Mouse (Mus musculus): ENCODE data around the gene C7. TPM values are rescaled to one million over a fixed set of nuclear protein-coding genes. Genes with fewer than 3 reads are reported as not detected.
"Not testable (repeated sequence)": the region's sequence is repeated elsewhere in the genome, so short reads cannot be mapped to it uniquely, and the experiment has no call there.

The C7 gene
- 1 to 10 TPM; 1.6 to 2.3 TPM for total RNA-seq (2021)

GRCm38 (mm10) chr15:5063635-5064034, at the start of gene C7:
C7 (minus strand) TSS chr15:5063740.
- intact Hi-C loops (cut with DNase I), result no loop called here
- DNase-seq (ENCODE audit: low spot score), result no peak

GRCm38 (mm10) chr15:5112651-5113050, 49.1 kb upstream of the C7 start:
- intact Hi-C loops (cut with DNase I), result no loop called here
- no peak for DNase-seq (ENCODE audit: low spot score)

GRCm38 (mm10) chr15:5108655-5109040, 45.1 kb upstream of the C7 start:
- intact Hi-C loops (cut with DNase I), result loop anchor here (5.0 kb wide), 1 partner anchor 34 kb away; the partner anchor contains the start of gene Prkaa1
- DNase-seq (ENCODE audit: low spot score), result no peak

GRCm38 (mm10) chr15:5107686-5108654, 44.4 kb upstream of the C7 start, which contains the start of gene Card6:
Card6 (minus strand) TSS chr15:5108539.
- DNase-seq (ENCODE audit: low spot score), result no peak

GRCm38 (mm10) chr15:5106293-5106692, 42.8 kb upstream of the C7 start:
- DNase-seq (ENCODE audit: low spot score), result no peak
- intact Hi-C loops (cut with DNase I), result loop anchor here (5.0 kb wide), 1 partner anchor 36 kb away; the partner anchor contains the start of gene Prkaa1

More at GRCm38 (mm10) chr15:5107686-5108654, 44.4 kb upstream of the C7 start, which contains the start of gene Card6:
- intact Hi-C loops (cut with DNase I), result loop anchor here (5.0 kb wide), 1 partner anchor 34 kb away; the partner anchor contains the start of gene Prkaa1

GRCm38 (mm10) chr15:5105891-5106290, 42.4 kb upstream of the C7 start:
- no peak for DNase-seq (ENCODE audit: low spot score)
- intact Hi-C loops (cut with DNase I), result loop anchor here (5.0 kb wide), 1 partner anchor 36 kb away; the partner anchor contains the start of gene Prkaa1

GRCm38 (mm10) chr15:5102312-5102711, 38.8 kb upstream of the C7 start:
- intact Hi-C loops (cut with DNase I), result no loop called here
- DNase-seq (ENCODE audit: low spot score), result no peak

GRCm38 (mm10) chr15:5097376-5097775, 33.8 kb upstream of the C7 start:
- no peak for DNase-seq (ENCODE audit: low spot score)
- intact Hi-C loops (cut with DNase I), result no loop called here

- intact Hi-C loops (cut with DNase I), result no loop called here
- DNase-seq (ENCODE audit: low spot score), result no peak
Observed at GRCm38 (mm10) chr15:5095534-5096301, 32.2 kb upstream of the C7 start.

GRCm38 (mm10) chr15:5090131-5090530, 26.6 kb upstream of the C7 start:
- no peak for DNase-seq (ENCODE audit: low spot score)
- intact Hi-C loops (cut with DNase I), result no loop called here

- DNase-seq (ENCODE audit: low spot score), result no peak
- intact Hi-C loops (cut with DNase I), result loop anchor here (5.0 kb wide), 1 partner anchor 1118 kb away; no protein-coding TSS in a partner anchor
Observed at GRCm38 (mm10) chr15:5088850-5089608, 25.5 kb upstream of the C7 start.

- intact Hi-C loops (cut with DNase I), result loop anchor here (5.0 kb wide), 1 partner anchor 1121 kb away; no protein-coding TSS in a partner anchor
- DNase-seq (ENCODE audit: low spot score), result no peak
Observed at GRCm38 (mm10) chr15:5086162-5086561, 22.6 kb upstream of the C7 start.

- DNase-seq (ENCODE audit: low spot score), result no peak
- intact Hi-C loops (cut with DNase I), result no loop called here
Observed at GRCm38 (mm10) chr15:5081235-5081634, 17.7 kb upstream of the C7 start.

GRCm38 (mm10) chr15:5068801-5069518, 5.4 kb upstream of the C7 start:
- DNase-seq (ENCODE audit: low spot score), result peak; percentile 4
- intact Hi-C loops (cut with DNase I), result no loop called here

GRCm38 (mm10) chr15:5045560-5046284, 17.8 kb downstream of the C7 start:
- intact Hi-C loops (cut with DNase I), result no loop called here
- no peak for DNase-seq (ENCODE audit: low spot score)

- DNase-seq (ENCODE audit: low spot score), result no peak
- intact Hi-C loops (cut with DNase I), result no loop called here
Observed at GRCm38 (mm10) chr15:5029256-5029655, 34.3 kb downstream of the C7 start.

- DNase-seq (ENCODE audit: low spot score); intact Hi-C loops (cut with DNase I): not testable (repeated sequence)
Observed at GRCm38 (mm10) chr15:5023479-5024265, 39.9 kb downstream of the C7 start.

Measured in heart, postnatal 25 days (tissue).